Mouse (Mus musculus): ENCODE measurements around the gene Spry2. TPM values are rescaled to one million over a fixed set of nuclear protein-coding genes. Genes with fewer than 3 reads are reported as not detected.

Spry2 gene
- total RNA-seq, 2 experiments from 2014 or later = 25.0 to 31.8 TPM

Other genes starting within 250 kb of the Spry2 start
- gene Trim52, start 209.4 kb upstream of the Spry2 start, total RNA-seq (2021) = not detected

Measured in gastrocnemius, postnatal 14 days (tissue).